Mouse (Mus musculus) intestine, embryonic 16.5 days (tissue): ENCODE data around the gene Gpc6. TPM values are rescaled to one million over a fixed set of nuclear protein-coding genes. Genes with fewer than 3 reads are reported as not detected.
A peak's percentile ranks its signal among the peaks of the same experiment; 100 is the strongest.

Source experiments
- ATAC-seq: fragments of 200-750 bp; cut with Nextera tagmentation; 2 replicates; pipeline ENCODE4 v1.8.0; 2017; ENCODE audit warnings: moderate TSS enrichment, moderate library complexity
- H3K27ac ChIP-seq: fragments of 300-500 bp; sonication (generic); 2 replicates; pipeline ENCODE4 v1.5.1; 2014; ENCODE audit warnings: mild to moderate bottlenecking, low read length
- H3K27me3 ChIP-seq: fragments of 300-500 bp; sonication (generic); replicated peaks from 2 replicates; pipeline ENCODE4 v1.6.1; 2014; ENCODE audit warnings: low read length, control low read depth, mixed read lengths; ENCODE audit not compliant: control insufficient read depth, insufficient read depth
- H3K36me3 ChIP-seq: fragments of 300-500 bp; sonication (generic); 2 replicates; pipeline ENCODE4 v1.6.1; 2014; ENCODE audit warnings: low read length, control low read depth; ENCODE audit not compliant: control insufficient read depth, insufficient read depth
- H3K4me1 ChIP-seq: fragments of 300-500 bp; sonication (generic); 2 replicates; pipeline ENCODE4 v1.6.1; 2014; ENCODE audit warnings: low read length, control low read depth, mixed read lengths; ENCODE audit not compliant: control insufficient read depth, insufficient read depth
- H3K4me2 ChIP-seq: fragments of 300-500 bp; sonication (generic); 2 replicates; pipeline ENCODE4 v1.6.1; 2014; ENCODE audit warnings: low read depth, low read length, control low read depth
- H3K4me3 ChIP-seq: fragments of 300-500 bp; sonication (generic); 2 replicates; pipeline ENCODE4 v1.5.1; 2014; ENCODE audit warnings: mild to moderate bottlenecking, low read length
- H3K9ac ChIP-seq: fragments of 300-500 bp; sonication (generic); 2 replicates; pipeline ENCODE4 v1.6.1; 2014; ENCODE audit warnings: low read depth, low read length
- H3K9me3 ChIP-seq: fragments of 300-500 bp; sonication (generic); 2 replicates; pipeline ENCODE4 v1.6.1; 2016; ENCODE audit warnings: low read length, control low read depth; ENCODE audit not compliant: control insufficient read depth
- WGBS: fragments of 180-500 bp; shearing (Covaris S2); extraction: QIAGEN DNeasy Blood & Tissue Kit; methylation state at CpG from one replicate; pipeline ENCODE4 v1.1.7; 2014; 5-methylcytosine and 5-hydroxymethylcytosine counted together
- polyA plus RNA-seq: library from polyadenylated mRNA; unstranded; fragments of >200 nt; fragmentation: Nextera tagmentation; extraction: Ambion mirVana; gene quantifications from 2 replicates; pipeline ENCODE4 v1.2.1, GENCODE M21; 2015

The Gpc6 gene
- 27.5 and 29.7 TPM in 2 replicates for polyA plus RNA-seq

- Histone ChIP-seq H3K27me3 (no peaks in the 10 kb centered on the region), H3K27ac (peak within 1 kb of the TSS; percentile 91), H3K9ac (peak within 1 kb of the TSS; percentile 71), H3K36me3 (no peaks in the 10 kb centered on the region), H3K4me2 (peak within 1 kb of the TSS; percentile 92), H3K9me3 (no peaks in the 10 kb centered on the region), H3K4me3 (peak within 1 kb of the TSS; percentile 77), H3K4me1 (peaks cover 4% of the 10 kb centered on the region; the same call in 1 of the 2 replicates)
- under 1% methylated on average over 38 of the region's 38 CpGs for WGBS
- peak; percentile 64 for ATAC-seq
These were observed at the start of gene Gpc6 for GRCm38 (mm10) chr14:116924876-116925601. TSS of gene Gpc6 (plus strand) at chr14:116925315.

DNA sequence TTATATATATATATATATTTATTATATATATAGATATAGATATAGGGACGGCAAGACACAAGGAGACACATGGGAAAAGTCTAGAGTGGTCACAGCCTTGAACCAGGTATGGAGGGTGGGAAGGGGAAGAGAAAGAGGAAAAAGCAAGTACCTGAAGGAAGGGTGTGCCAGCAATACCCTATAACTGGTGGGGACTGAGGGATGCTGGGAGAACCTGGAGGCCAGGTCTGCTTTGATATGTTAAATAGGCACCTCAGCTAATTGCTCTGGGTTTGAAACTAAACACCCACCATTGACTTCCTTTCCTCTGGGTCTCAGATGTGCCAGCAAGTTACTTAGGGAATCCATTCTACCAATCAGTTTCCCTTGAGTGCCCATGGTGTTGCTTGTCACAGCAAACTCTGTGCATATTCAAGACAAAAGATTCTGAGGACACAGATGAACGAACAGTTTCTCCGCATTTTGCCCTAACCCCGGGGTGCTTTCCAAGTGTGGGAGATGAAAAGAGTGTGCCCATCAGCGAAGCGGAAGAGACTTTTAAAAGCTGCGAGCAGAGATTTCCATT is 42.6 kb upstream of the Gpc6 start:
- H3K9ac ChIP-seq, result no peak overlapping the region
- ATAC-seq, result no peak
- H3K36me3 ChIP-seq, result no peaks in the 10 kb centered on the region
- no peak overlapping the region for H3K27ac ChIP-seq
- no peak overlapping the region for H3K4me3 ChIP-seq
- no peaks in the 10 kb centered on the region for H3K27me3 ChIP-seq
- no peaks in the 10 kb centered on the region for H3K9me3 ChIP-seq
- H3K4me2 ChIP-seq, result no peak overlapping the region
- 71% methylated on average over 7 of the region's 7 CpGs for WGBS
- H3K4me1 ChIP-seq, result no peaks in the 10 kb centered on the region

- H3K4me1 ChIP-seq, result no peaks in the 10 kb centered on the region
- ATAC-seq, result peak; percentile 87
- no peaks in the 10 kb centered on the region for H3K27me3 ChIP-seq
- H3K4me3 ChIP-seq, result no peak overlapping the region
- H3K9me3 ChIP-seq, result no peaks in the 10 kb centered on the region
- 20% methylated on average over 3 of the region's 3 CpGs for WGBS
- no peak overlapping the region for H3K4me2 ChIP-seq
- no peak overlapping the region for H3K27ac ChIP-seq
- no peak overlapping the region for H3K9ac ChIP-seq
- H3K36me3 ChIP-seq, result no peaks in the 10 kb centered on the region
These were observed 30.8 kb upstream of the Gpc6 start for GRCm38 (mm10) chr14:116894316-116894715.

- no peak overlapping the region for H3K27ac ChIP-seq
- 51% methylated on average over 1 of the region's 1 CpGs for WGBS
These were observed 27.1 kb upstream of the Gpc6 start for GRCm38 (mm10) chr14:116897971-116898370.

DNA sequence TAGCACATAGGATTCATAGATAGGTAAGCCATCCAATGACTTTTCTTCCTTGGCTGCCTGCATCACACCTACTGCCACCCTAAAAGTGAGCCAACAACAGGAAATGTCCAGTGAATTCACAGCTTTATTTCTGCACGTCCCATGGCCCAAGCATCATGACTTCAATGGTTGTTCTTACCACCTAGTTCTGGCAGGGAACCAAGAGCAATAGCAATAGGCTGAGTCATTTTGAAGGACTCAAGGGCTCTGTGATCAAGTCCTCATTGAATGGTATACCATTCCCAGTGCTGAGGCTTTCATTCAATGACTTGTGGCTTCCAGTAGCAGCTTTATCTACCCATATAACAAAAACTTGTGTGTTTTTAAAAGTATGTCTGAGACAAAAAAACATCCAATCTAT is 13.3 kb upstream of the Gpc6 start:
- no peaks in the 10 kb centered on the region for H3K9me3 ChIP-seq
- no peaks in the 10 kb centered on the region for H3K4me1 ChIP-seq
- no peaks in the 10 kb centered on the region for H3K36me3 ChIP-seq
- 63% methylated on average over 1 of the region's 1 CpGs for WGBS
- no peak for ATAC-seq
- no peak overlapping the region for H3K4me3 ChIP-seq
- no peak overlapping the region for H3K4me2 ChIP-seq
- H3K27ac ChIP-seq, result no peak overlapping the region
- H3K9ac ChIP-seq, result no peak overlapping the region
- no peaks in the 10 kb centered on the region for H3K27me3 ChIP-seq

More at GRCm38 (mm10) chr14:116897971-116898370, 27.1 kb upstream of the Gpc6 start:
- no peak overlapping the region for H3K4me2 ChIP-seq
- H3K36me3 ChIP-seq, result no peaks in the 10 kb centered on the region
- no peak for ATAC-seq
- no peak overlapping the region for H3K9ac ChIP-seq
- H3K9me3 ChIP-seq, result no peaks in the 10 kb centered on the region
- no peaks in the 10 kb centered on the region for H3K4me1 ChIP-seq
- no peak overlapping the region for H3K4me3 ChIP-seq
- H3K27me3 ChIP-seq, result no peaks in the 10 kb centered on the region

GRCm38 (mm10) chr14:116916874-116917273 is 8.2 kb upstream of the Gpc6 start:
- Histone ChIP-seq H3K4me3 (no peak overlapping the region), H3K36me3 (no peaks in the 10 kb centered on the region), H3K4me2 (no peak overlapping the region), H3K27me3 (no peaks in the 10 kb centered on the region), H3K9me3 (no peaks in the 10 kb centered on the region), H3K4me1 (no peaks in the 10 kb centered on the region), H3K9ac (no peak overlapping the region), H3K27ac (no peak overlapping the region)
- WGBS, result 70% methylated on average over 6 of the region's 6 CpGs
- ATAC-seq, result no peak

GRCm38 (mm10) chr14:116924266-116924665 is 849 bp upstream of the Gpc6 start:
- H3K27ac ChIP-seq, result no peak overlapping the region

DNA sequence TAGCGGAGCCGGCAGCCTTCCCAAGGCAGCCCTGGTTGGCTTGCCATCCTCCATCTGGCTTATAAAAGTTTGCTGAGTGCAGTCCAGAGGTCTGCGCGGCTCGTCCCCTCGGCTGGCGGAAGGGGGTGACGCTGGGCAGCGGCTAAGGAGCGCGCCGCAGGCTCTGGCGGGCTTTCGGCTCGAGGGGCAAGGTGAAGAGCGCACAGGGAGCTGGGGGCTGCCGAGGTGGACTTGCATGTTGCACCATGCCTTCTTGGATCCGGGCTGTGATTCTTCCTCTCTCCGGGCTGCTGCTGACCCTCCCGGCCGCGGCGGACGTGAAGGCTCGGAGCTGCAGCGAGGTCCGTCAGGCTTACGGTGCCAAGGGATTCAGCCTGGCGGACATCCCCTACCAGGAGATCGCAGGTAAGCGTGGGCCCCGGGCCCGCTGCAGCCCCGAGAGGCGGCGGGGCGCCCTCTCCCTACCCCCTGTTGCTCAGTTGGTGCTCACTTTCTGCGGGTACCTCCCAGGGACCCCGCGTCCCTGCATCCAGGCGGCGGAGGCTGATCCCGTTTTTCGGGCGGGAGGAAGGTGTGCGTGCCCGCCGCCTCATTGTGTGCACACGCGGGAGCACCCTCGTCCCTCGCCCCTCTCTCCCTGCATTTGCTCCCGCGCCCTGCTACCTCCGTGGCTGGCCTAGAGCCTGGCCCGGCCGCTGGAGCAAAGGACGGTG is 732 bp downstream of the Gpc6 start:
- peaks cover 4% of the 10 kb centered on the region; the same call in 1 of the 2 replicates for H3K4me1 ChIP-seq
- no peaks in the 10 kb centered on the region for H3K9me3 ChIP-seq
- peak overlapping the region; percentile 92 for H3K4me2 ChIP-seq
- H3K27me3 ChIP-seq, result no peaks in the 10 kb centered on the region
- peak overlapping the region; percentile 71 for H3K9ac ChIP-seq
- 0% methylated on average over 57 of the region's 58 CpGs for WGBS
- no peaks in the 10 kb centered on the region for H3K36me3 ChIP-seq
- peak; percentile 51 for ATAC-seq
- peak overlapping the region; percentile 77 for H3K4me3 ChIP-seq
- H3K27ac ChIP-seq, result peak overlapping the region; percentile 91

More at GRCm38 (mm10) chr14:116924266-116924665, 849 bp upstream of the Gpc6 start:
- no peak overlapping the region for H3K9ac ChIP-seq
- no peaks in the 10 kb centered on the region for H3K36me3 ChIP-seq
- no peaks in the 10 kb centered on the region for H3K27me3 ChIP-seq
- H3K4me1 ChIP-seq, result peaks cover 4% of the 10 kb centered on the region; the same call in 1 of the 2 replicates
- H3K9me3 ChIP-seq, result no peaks in the 10 kb centered on the region
- WGBS, result 52% methylated on average over 2 of the region's 2 CpGs
- no peak for ATAC-seq
- H3K4me3 ChIP-seq, result no peak overlapping the region; the same call in 1 of the 2 replicates
- peak overlapping the region; percentile 92; the same call in 1 of the 2 replicates for H3K4me2 ChIP-seq
